Mouse (Mus musculus): ENCODE measurements around the gene Nap1l1. TPM values are rescaled to one million over a fixed set of nuclear protein-coding genes. Genes with fewer than 3 reads are reported as not detected.

Gene Nap1l1
- polyA plus RNA-seq, 1 experiment from 2014 or later, result 312 TPM

- H3K27ac ChIP-seq (replicated peaks), result no peak overlapping the region
- ATAC-seq (ENCODE audit: low FRiP score, low read depth), result peak; percentile 39; the same call in 1 of the 2 replicates
- no peaks in the 10 kb centered on the region for H3K9me3 ChIP-seq
- peaks cover 15% of the 10 kb centered on the region; the same call in 1 of the 2 replicates for H3K4me1 ChIP-seq
- no peaks in the 10 kb centered on the region for H3K27me3 ChIP-seq
- peak overlapping the region; percentile 23 for H3K4me3 ChIP-seq
- no peaks in the 10 kb centered on the region for H3K36me3 ChIP-seq
- 41% methylated on average over 24 of the region's 24 CpGs for WGBS
- no peak overlapping the region; the same call in 1 of the 2 replicates for H3K9ac ChIP-seq (replicated peaks)
- peak overlapping the region; percentile 41 for H3K4me2 ChIP-seq (replicated peaks)
Measured at GRCm38 (mm10) chr10:111519620-111520370, 46.8 kb downstream of the Nap1l1 start.

DNA sequence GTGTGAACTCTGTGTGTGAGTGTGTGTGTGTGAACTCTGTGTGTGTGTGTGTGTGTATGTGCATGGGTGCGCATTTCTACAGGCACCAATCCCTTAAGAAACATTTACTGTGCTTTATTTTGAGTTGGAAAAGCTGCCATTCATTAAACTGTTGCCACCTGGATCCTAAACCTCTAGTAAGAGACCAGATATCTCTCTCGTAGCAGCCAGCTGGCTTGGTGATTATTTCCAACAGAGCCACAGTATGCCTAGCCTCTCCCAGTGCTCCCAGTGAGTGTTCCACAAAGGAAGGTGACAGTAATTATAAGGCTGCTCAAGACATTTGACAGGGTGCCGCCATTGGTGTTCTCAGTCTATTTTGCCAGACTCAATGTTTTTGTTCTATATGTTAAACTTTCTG lies 47.6 kb downstream of the Nap1l1 start:
- 71% methylated on average over 3 of the region's 3 CpGs for WGBS
- Histone ChIP-seq H3K4me2 (replicated peaks) (no peak overlapping the region), H3K4me3 (no peak overlapping the region), H3K9ac (replicated peaks) (no peak overlapping the region), H3K27me3 (no peaks in the 10 kb centered on the region), H3K4me1 (peaks cover 15% of the 10 kb centered on the region; the same call in 1 of the 2 replicates), H3K9me3 (no peaks in the 10 kb centered on the region), H3K27ac (replicated peaks) (no peak overlapping the region), H3K36me3 (no peaks in the 10 kb centered on the region)
- ATAC-seq (ENCODE audit: low FRiP score, low read depth), result no peak

DNA sequence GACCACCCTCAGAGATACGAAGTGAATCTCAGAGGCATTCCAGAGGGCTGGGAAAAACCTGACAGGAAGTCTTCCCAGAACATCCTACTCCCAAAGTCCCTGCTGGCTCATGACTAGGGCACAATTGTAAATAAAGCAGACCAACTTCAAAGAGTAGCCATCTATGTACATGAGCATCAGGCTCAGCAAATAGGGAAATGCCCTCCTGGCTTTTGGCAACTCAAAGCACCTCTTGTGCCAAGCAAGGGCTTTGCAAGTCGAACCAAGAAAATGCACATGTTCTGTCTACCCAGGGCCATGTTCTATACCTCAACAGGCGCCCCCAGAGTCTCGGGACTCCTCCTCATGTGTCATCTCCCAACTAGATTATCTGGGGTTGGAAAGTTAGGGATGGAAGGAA lies 48.6 kb downstream of the Nap1l1 start:
- no peak overlapping the region for H3K9ac ChIP-seq (replicated peaks)
- no peak overlapping the region for H3K27ac ChIP-seq (replicated peaks)
- no peaks in the 10 kb centered on the region for H3K9me3 ChIP-seq
- no peak overlapping the region for H3K4me2 ChIP-seq (replicated peaks)
- no peaks in the 10 kb centered on the region for H3K27me3 ChIP-seq
- no peak overlapping the region for H3K4me3 ChIP-seq
- peaks cover 15% of the 10 kb centered on the region; the same call in 1 of the 2 replicates for H3K4me1 ChIP-seq
- WGBS, result 73% methylated on average over 4 of the region's 4 CpGs
- no peak for ATAC-seq (ENCODE audit: low FRiP score, low read depth)
- no peaks in the 10 kb centered on the region for H3K36me3 ChIP-seq

GRCm38 (mm10) chr10:111522230-111522629 lies 49.2 kb downstream of the Nap1l1 start:
- Histone ChIP-seq H3K4me1 (peaks cover 15% of the 10 kb centered on the region; the same call in 1 of the 2 replicates), H3K27ac (replicated peaks) (no peak overlapping the region), H3K9me3 (no peaks in the 10 kb centered on the region), H3K9ac (replicated peaks) (no peak overlapping the region), H3K27me3 (no peaks in the 10 kb centered on the region), H3K4me3 (no peak overlapping the region), H3K4me2 (replicated peaks) (no peak overlapping the region), H3K36me3 (no peaks in the 10 kb centered on the region)
- no peak for ATAC-seq (ENCODE audit: low FRiP score, low read depth)
- WGBS, result 80% methylated on average over 4 of the region's 4 CpGs

GRCm38 (mm10) chr10:111523894-111524293 lies 50.9 kb downstream of the Nap1l1 start:
- Histone ChIP-seq H3K4me1 (peaks cover 15% of the 10 kb centered on the region; the same call in 1 of the 2 replicates), H3K36me3 (no peaks in the 10 kb centered on the region), H3K4me2 (replicated peaks) (no peak overlapping the region), H3K9me3 (no peaks in the 10 kb centered on the region), H3K4me3 (no peak overlapping the region), H3K27me3 (no peaks in the 10 kb centered on the region), H3K9ac (replicated peaks) (no peak overlapping the region), H3K27ac (replicated peaks) (peak overlapping the region; percentile 21)
- WGBS, result 37% methylated on average over 12 of the region's 12 CpGs
- no peak; the same call in 1 of the 2 replicates for ATAC-seq (ENCODE audit: low FRiP score, low read depth)

- H3K9ac ChIP-seq (replicated peaks), result no peak overlapping the region
- H3K27ac ChIP-seq (replicated peaks), result no peak overlapping the region
- no peak overlapping the region for H3K4me3 ChIP-seq
- ATAC-seq (ENCODE audit: low FRiP score, low read depth), result no peak
- 81% methylated on average over 5 of the region's 5 CpGs for WGBS
- H3K9me3 ChIP-seq, result no peaks in the 10 kb centered on the region
- no peaks in the 10 kb centered on the region for H3K36me3 ChIP-seq
- H3K27me3 ChIP-seq, result no peaks in the 10 kb centered on the region
- no peak overlapping the region for H3K4me2 ChIP-seq (replicated peaks)
- H3K4me1 ChIP-seq, result 0 out of 2 replicates have a peak, but pooled peaks cover 3% of the 10 kb centered on the region
Measured at GRCm38 (mm10) chr10:111527057-111527456, 54.0 kb downstream of the Nap1l1 start.

GRCm38 (mm10) chr10:111527613-111528012 lies 54.6 kb downstream of the Nap1l1 start:
- Histone ChIP-seq H3K27ac (replicated peaks) (no peak overlapping the region), H3K4me1 (0 out of 2 replicates have a peak, but pooled peaks cover 3% of the 10 kb centered on the region), H3K4me3 (no peak overlapping the region), H3K9me3 (no peaks in the 10 kb centered on the region), H3K27me3 (no peaks in the 10 kb centered on the region), H3K36me3 (no peaks in the 10 kb centered on the region), H3K9ac (replicated peaks) (no peak overlapping the region), H3K4me2 (replicated peaks) (no peak overlapping the region)
- no peak for ATAC-seq (ENCODE audit: low FRiP score, low read depth)
- WGBS, result 91% methylated on average over 7 of the region's 7 CpGs

DNA sequence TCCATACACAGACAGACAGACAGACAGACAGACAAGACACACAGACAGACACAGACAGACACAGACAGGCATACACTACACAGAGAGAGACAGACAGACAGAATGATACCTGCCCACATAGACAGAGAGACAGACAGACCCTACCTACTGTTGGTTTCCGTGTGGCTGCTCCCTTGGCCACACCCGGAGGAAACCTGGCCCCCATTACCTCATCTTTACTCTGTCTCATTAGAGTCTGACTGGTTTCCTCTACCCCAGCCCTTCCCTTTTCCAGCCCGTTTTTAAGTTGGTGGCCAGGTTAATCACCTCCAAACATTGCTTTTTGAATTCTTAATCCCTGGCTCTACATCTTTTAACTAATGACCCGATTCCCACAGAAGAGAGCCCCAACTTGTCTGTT lies 55.3 kb downstream of the Nap1l1 start:
- 0 out of 2 replicates have a peak, but pooled peaks have one; percentile 27 for ATAC-seq (ENCODE audit: low FRiP score, low read depth)
- no peak overlapping the region for H3K27ac ChIP-seq (replicated peaks)
- 74% methylated on average over 4 of the region's 4 CpGs for WGBS
- H3K4me1 ChIP-seq, result 0 out of 2 replicates have a peak, but pooled peaks cover 3% of the 10 kb centered on the region
- H3K9me3 ChIP-seq, result no peaks in the 10 kb centered on the region
- H3K27me3 ChIP-seq, result no peaks in the 10 kb centered on the region
- H3K4me2 ChIP-seq (replicated peaks), result no peak overlapping the region
- H3K4me3 ChIP-seq, result no peak overlapping the region
- no peak overlapping the region for H3K9ac ChIP-seq (replicated peaks)
- H3K36me3 ChIP-seq, result no peaks in the 10 kb centered on the region

DNA sequence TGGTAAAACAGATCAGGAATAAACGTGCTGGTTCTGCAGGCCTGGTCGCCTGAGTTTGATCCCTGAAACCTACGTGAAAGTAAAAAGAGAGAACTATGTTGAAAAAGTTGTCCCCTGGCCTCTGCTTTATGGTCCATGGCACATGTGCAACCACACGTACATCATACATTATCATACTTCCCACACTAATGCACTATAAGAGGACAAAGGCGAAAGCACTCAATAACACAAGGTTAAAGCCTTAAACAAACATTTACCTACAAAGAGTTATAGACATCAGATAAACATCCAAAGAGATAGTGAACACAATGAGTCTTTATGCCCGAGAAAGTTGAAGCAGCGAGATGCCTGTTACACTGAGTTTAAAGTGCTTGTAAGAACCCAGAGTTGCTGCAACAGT lies 57.4 kb downstream of the Nap1l1 start:
- no peak for ATAC-seq (ENCODE audit: low FRiP score, low read depth)
- no peak overlapping the region for H3K4me3 ChIP-seq
- no peak overlapping the region for H3K27ac ChIP-seq (replicated peaks)
- peaks cover 4% of the 10 kb centered on the region; the same call in 1 of the 2 replicates for H3K4me1 ChIP-seq
- no peak overlapping the region for H3K9ac ChIP-seq (replicated peaks)
- H3K4me2 ChIP-seq (replicated peaks), result no peak overlapping the region
- WGBS, result 87% methylated on average over 7 of the region's 7 CpGs
- H3K36me3 ChIP-seq, result no peaks in the 10 kb centered on the region
- no peaks in the 10 kb centered on the region for H3K27me3 ChIP-seq
- H3K9me3 ChIP-seq, result no peaks in the 10 kb centered on the region

- no peaks in the 10 kb centered on the region for H3K27me3 ChIP-seq
- no peak overlapping the region for H3K27ac ChIP-seq (replicated peaks)
- H3K4me2 ChIP-seq (replicated peaks), result no peak overlapping the region
- no peaks in the 10 kb centered on the region for H3K9me3 ChIP-seq
- WGBS, result 79% methylated on average over 8 of the region's 8 CpGs
- peaks cover 7% of the 10 kb centered on the region for H3K4me1 ChIP-seq
- no peak overlapping the region for H3K4me3 ChIP-seq
- H3K36me3 ChIP-seq, result no peaks in the 10 kb centered on the region
- no peak for ATAC-seq (ENCODE audit: low FRiP score, low read depth)
- H3K9ac ChIP-seq (replicated peaks), result no peak overlapping the region
Measured at GRCm38 (mm10) chr10:111534691-111535090, 61.7 kb downstream of the Nap1l1 start.

GRCm38 (mm10) chr10:111537410-111537809 lies 64.4 kb downstream of the Nap1l1 start:
- H3K4me2 ChIP-seq (replicated peaks), result no peak overlapping the region
- H3K4me3 ChIP-seq, result no peak overlapping the region
- ATAC-seq (ENCODE audit: low FRiP score, low read depth), result no peak
- H3K27ac ChIP-seq (replicated peaks), result no peak overlapping the region
- no peaks in the 10 kb centered on the region; the same call in 1 of the 2 replicates for H3K27me3 ChIP-seq
- H3K9ac ChIP-seq (replicated peaks), result no peak overlapping the region
- no peaks in the 10 kb centered on the region for H3K36me3 ChIP-seq
- 93% methylated on average over 19 of the region's 19 CpGs for WGBS
- H3K4me1 ChIP-seq, result peaks cover 9% of the 10 kb centered on the region
- H3K9me3 ChIP-seq, result no peaks in the 10 kb centered on the region

DNA sequence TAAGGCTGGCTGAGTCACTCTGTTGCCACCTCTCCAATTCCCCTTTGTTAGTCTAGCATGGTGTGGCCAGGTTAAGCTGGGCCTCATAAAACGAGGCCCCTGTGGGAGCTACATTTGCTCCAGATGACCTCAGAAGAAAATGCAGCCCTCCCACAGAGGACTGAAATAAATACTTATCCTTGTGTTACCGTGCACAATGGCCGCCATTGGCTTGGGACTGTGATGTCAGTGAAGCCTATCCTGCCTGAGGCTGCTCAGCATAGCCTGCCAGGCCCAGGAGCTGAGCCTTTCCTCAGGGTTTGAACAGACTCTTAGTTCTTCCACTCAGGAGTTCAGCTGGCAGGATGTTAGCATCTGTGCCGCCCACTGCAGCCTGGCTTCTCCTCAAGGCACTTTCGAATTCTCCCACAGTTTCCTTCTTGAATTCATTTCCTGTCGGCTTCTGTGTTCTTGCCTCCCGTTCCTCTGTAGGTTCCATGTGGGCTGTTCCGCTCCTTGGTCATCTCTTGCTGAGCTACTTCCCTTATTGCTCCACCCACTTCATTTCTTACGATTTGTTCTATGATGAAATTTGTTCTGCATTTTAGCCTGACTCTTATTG lies 66.8 kb downstream of the Nap1l1 start:
- Histone ChIP-seq H3K27me3 (no peaks in the 10 kb centered on the region; the same call in 1 of the 2 replicates), H3K9ac (replicated peaks) (no peak overlapping the region), H3K4me3 (no peak overlapping the region), H3K27ac (replicated peaks) (no peak overlapping the region), H3K9me3 (no peaks in the 10 kb centered on the region), H3K4me2 (replicated peaks) (no peak overlapping the region), H3K36me3 (no peaks in the 10 kb centered on the region), H3K4me1 (peaks cover 9% of the 10 kb centered on the region; the same call in 1 of the 2 replicates)
- 0 out of 2 replicates have a peak, but pooled peaks have one; percentile 23 for ATAC-seq (ENCODE audit: low FRiP score, low read depth)
- 42% methylated on average over 9 of the region's 9 CpGs for WGBS

All from midbrain, embryonic 12.5 days (tissue).